Mouse (Mus musculus) cerebral cortex, adult 2 months (tissue): ENCODE results near the gene Arhgap27.

Source experiments
- WGBS: fragments of 180-500 bp; shearing (Covaris S2); methylation state at CpG from one replicate; pipeline ENCODE4 v1.1.7; 2018; 5-methylcytosine and 5-hydroxymethylcytosine counted together

Arhgap27 gene

GRCm38 (mm10) chr11:103380460-103380859 lies 17.0 kb upstream of the Arhgap27 start:
- 95% methylated on average over 5 of the region's 5 CpGs for WGBS

DNA sequence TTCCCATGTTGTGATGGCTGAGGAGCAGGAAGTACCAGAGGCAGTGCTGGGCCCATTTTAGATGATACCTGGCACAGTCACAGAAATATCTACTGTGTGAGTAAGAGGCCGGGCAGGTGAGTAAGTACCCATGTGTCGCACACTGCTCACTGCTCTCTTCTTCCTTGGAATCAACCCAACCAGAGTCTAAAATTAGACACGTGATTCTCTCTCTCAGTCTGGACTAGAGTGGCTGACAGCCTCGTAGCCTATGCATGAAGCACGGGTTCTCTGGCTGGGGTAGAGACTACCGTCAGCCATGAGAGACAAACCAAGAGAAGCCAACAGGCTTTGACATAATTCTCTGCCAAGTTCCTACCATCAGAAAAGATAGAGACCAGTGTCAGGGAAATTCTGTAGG lies 14.8 kb upstream of the Arhgap27 start:
- WGBS = 55% methylated on average over 6 of the region's 6 CpGs

DNA sequence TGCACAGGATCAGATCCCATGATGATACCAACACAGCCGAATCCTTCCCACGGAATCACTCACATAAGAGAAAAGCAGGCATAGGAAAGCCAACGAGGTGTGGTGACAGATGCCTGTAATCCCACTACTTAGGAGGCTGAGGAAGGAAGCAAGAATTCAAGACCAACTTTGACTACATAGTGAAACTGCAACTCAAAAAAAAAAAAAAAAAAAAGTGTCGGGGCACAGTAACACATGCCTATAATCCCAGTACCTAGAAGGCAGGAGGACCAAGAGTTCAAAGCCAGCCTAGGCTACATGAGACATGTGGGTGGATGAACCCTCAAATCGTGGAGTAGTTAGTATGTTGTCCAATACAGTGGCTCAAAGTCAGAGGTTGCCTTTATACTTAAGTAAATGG lies 12.3 kb upstream of the Arhgap27 start:
- 52% methylated on average over 5 of the region's 5 CpGs for WGBS

GRCm38 (mm10) chr11:103375258-103375657 lies 11.8 kb upstream of the Arhgap27 start:
- WGBS = 39% methylated on average over 1 of the region's 1 CpGs

GRCm38 (mm10) chr11:103373922-103374321 lies 10.4 kb upstream of the Arhgap27 start:
- WGBS = 91% methylated on average over 9 of the region's 9 CpGs

GRCm38 (mm10) chr11:103372561-103372960 lies 9.1 kb upstream of the Arhgap27 start:
- WGBS = 69% methylated on average over 4 of the region's 4 CpGs

GRCm38 (mm10) chr11:103372068-103372467 lies 8.6 kb upstream of the Arhgap27 start:
- 33% methylated on average over 3 of the region's 3 CpGs for WGBS

DNA sequence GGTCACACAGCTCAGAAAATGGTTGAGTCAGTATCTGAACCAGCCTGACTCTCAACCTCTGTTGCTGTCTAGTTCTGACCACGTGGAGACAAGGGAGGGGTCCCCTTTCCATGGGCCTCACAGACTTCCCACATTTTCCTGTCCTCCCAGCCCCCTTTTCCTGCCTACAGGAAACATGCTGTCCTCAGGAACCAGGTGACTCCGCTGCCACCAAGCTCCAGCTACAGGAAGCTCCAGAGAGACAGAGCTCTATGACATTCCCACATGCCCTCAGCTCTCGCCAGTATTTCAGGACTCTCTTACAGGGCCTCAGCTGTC lies 7.7 kb upstream of the Arhgap27 start:
- 78% methylated on average over 3 of the region's 3 CpGs for WGBS

DNA sequence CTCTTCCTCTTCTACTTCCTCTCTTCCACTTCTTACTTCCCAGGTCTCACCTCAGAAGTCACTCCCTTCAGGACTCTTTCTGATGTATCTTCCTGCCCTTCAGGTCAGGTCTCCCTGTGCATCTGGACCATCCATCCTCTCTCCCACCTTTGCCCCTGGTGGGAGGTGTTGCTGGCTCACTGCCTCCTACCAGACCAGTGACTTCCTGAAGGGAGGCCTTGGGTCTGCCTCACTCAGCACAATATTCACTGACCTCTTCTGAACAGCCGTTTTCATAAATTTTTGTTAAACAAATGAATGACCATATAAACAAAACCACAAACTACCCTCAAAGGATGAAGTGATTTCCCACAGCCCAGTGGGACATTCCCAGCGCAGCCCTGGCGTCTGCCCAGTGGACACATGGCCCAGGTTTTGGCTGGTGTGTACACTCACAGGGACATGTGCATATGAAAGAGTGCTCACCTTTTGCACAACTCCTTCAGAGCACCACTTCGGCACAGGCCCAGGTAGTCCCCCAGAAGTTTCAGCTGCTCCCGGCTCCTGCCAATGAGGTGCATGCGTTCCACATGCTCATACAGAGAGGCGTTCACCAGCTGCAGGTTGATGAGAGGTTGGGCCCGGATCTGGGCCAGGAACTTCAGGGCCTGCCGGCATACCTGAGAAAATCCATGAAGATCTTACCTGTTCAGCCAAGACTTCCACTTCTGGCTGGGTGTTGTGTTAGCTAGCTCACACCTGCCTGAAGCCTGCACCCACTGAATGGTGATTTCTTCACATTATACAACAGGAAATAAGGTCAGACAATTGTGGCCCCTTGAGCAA lies 7.1 kb upstream of the Arhgap27 start:
- 89% methylated on average over 9 of the region's 9 CpGs for WGBS

- WGBS = 84% methylated on average over 4 of the region's 4 CpGs
Observed at GRCm38 (mm10) chr11:103365530-103365929, 2.0 kb upstream of the Arhgap27 start.

GRCm38 (mm10) chr11:103365022-103365421 lies 1.5 kb upstream of the Arhgap27 start:
- WGBS = 54% methylated on average over 3 of the region's 3 CpGs

GRCm38 (mm10) chr11:103364335-103364734 lies 843 bp upstream of the Arhgap27 start:
- WGBS = 36% methylated on average over 5 of the region's 5 CpGs

- 3% methylated on average over 32 of the region's 33 CpGs for WGBS
Observed at GRCm38 (mm10) chr11:103362521-103363181, 841 bp downstream of the Arhgap27 start.

GRCm38 (mm10) chr11:103362054-103362432 lies 1.4 kb downstream of the Arhgap27 start:
- 18% methylated on average over 13 of the region's 13 CpGs for WGBS

DNA sequence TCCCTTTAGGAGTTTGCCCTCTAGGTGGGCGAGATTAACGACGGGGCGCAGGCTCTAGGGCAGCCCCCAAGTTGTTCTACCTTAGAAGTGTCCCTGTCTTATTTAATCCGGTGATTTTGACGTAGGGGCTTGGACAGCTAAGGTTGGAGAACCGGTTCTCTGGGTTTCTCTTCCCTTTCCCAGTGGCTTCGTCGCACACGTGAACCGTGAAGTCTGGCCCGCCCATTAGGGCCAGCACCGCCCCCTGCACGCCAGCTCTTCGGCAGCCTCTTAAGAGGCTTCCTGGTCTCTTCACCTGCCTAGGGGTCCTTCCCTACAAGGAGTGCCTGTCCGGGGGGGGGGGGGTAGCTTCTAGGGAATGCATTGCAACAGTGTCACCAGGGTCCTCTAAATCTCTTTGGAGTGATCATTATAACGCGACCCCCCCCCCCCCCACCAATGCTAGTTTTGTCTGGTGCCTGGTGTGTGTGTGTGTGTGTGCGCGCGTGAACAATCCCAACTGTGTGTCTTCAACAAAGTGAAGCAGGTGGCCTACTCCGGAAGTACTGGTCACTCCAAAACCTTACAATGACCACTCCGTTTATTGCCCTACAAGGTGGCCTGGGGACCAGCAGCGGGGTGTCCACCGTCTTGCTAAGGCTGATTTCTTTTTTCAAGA lies 2.0 kb downstream of the Arhgap27 start:
- 15% methylated on average over 25 of the region's 25 CpGs for WGBS

DNA sequence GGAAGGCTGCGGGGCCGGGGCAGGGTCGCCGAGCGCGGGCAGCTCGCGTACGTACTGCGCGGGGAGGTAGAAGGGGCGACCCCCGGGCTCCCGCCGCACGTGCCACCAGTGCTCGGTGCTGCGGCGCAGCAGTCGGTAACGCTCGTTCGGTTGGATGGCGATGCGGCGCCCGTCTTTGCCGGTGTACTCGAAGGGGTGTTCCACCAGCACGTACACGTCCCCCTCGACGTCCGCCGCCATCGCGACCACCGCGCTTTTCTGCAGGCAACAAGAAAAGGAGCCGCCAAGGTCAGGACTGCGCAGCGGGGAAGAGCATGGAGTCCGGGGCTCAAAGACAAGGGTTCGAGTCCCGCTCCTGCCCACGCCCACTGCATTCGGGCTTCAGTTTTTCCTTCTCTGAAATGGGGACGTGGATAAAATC lies 2.8 kb downstream of the Arhgap27 start:
- WGBS = 5% methylated on average over 47 of the region's 48 CpGs

DNA sequence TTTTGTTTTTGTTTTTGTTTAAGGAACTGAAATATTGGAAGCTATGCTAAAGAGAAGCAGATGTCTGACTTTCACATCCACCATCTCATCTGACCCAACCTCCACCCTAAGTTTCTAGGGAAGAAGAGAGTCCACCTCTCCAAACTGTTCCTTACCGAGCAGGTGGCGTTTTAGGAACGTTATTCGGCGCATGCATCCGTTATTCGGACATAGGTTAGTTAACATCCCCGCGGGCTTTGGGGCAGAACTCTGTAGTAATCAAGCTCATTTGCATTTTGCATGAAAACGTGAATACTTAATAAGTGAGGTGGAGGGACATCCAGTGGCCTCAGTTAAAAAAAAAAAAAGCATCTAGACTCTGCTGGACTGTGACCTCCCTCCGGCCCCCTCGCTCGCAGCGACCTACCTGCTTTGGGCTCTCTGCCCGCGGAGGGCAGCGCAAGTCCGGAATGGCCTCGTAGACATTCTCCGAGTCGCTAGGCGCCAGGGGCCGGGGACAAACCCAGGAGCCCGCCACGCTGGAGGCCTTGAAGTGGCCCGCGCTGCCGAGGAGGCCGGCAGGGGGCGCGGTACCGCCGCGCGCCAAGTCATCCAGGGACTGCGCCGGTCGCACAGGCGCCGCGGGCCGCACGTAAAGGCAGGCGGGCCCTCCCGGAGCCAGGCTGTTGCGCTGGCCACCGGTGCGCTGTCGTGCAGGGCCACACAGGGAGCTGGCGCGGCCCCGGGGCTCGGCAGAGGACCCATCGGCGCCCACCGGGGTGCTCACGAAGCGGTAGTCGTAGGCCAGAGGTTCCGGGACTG lies 3.5 kb downstream of the Arhgap27 start:
- 4% methylated on average over 60 of the region's 60 CpGs for WGBS

DNA sequence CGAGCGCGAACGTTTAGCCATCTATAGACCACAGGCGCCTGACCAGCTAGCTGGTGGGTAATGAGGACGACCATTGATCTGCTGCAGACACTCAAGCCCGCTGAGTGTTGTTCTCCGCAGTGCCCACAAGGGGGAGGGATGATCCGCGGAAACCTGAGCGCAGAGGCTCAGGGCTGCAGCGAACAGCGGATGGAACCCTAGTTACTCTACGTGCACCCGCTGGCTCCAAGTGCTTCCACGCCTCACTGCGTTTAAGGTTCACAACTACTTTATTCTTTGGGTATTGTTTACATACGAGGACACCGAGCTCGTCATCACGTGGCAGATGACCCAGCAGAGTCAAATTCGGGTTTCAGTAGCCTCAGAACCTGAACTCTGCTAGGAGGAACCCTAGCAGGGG lies 4.4 kb downstream of the Arhgap27 start:
- WGBS = 6% methylated on average over 22 of the region's 22 CpGs

DNA sequence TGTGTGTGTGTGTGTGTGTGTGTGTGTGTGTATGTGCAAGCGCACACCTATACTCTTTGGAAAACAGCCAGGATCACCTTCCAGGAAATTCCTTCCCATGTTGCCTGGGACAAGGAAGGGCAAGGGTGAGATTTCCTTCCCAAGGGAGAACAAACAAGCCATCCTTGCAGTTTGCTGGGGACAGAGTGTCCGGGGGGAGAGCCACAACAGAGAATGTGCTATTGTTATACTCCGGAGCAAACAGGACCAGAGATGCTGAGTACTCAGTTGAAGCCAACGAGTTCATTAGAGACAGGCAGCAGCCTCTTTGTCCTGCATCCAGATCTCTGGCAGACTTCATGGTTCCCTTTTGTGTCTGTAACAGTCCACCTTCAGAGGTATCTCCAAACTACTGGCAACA lies 5.2 kb downstream of the Arhgap27 start:
- WGBS = 54% methylated on average over 4 of the region's 4 CpGs

DNA sequence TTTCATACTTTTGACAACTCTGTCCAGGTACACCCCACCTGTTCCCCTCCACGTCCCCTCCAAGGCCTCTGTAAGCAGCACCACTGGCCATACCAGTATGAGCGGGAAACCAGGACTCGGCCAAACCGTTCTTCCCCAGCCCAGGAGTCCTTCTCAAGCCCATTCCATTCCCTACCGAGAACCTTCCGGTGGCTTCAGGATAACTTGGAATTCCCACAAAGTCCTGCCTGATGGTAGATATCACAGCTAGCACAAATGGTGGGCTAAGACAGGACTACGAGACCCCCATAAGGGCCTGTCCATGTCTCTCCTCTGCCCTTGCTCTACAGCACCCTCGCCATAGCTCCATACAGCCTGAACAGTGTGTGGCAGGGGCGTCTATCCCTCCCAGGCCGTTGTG lies 5.8 kb downstream of the Arhgap27 start:
- whole genome bisulfite sequencing = 95% methylated on average over 10 of the region's 10 CpGs

GRCm38 (mm10) chr11:103356938-103357670 lies 6.4 kb downstream of the Arhgap27 start:
- WGBS = 95% methylated on average over 16 of the region's 16 CpGs
